Mouse (Mus musculus): Measurements from ENCODE around the gene Atp8b3. TPM values are rescaled to one million over a fixed set of nuclear protein-coding genes. Genes with fewer than 3 reads are reported as not detected.

The Atp8b3 gene
- not detected for total RNA-seq (2023)

GRCm38 (mm10) chr10:80538710-80539394 lies at the start of gene Atp8b3:
Gene Atp8b3, minus strand, starts transcription at chr10:80539124.

GRCm38 (mm10) chr10:80577195-80578130 lies 38.5 kb upstream of the Atp8b3 start, which contains the start of gene Klf16:
Gene Klf16, minus strand, starts transcription at chr10:80577321.

GRCm38 (mm10) chr10:80561116-80561944 lies 22.4 kb upstream of the Atp8b3 start, which contains the start of gene Rexo1:
Gene Rexo1, minus strand, starts transcription at chr10:80561560.

GRCm38 (mm10) chr10:80494732-80495131 lies 44.2 kb downstream of the Atp8b3 start, which contains the start of gene Onecut3:
Gene Onecut3, plus strand, starts transcription at chr10:80494835.

Other genes starting within 250 kb of the Atp8b3 start
- 1,000 to 10,000 TPM; 2,823 to 2,836 TPM for gene Rps15, start 246.7 kb downstream of the Atp8b3 start, total RNA-seq (2023)
- under 1 TPM; 0.24 to 0.35 TPM for gene Apc2, start 243.1 kb downstream of the Atp8b3 start, total RNA-seq (2023)
- gene 2310011J03Rik, start 218.6 kb downstream of the Atp8b3 start, total RNA-seq (2023): 10 to 100 TPM; 27.6 to 32.1 TPM
- 1 to 10 TPM; 1.0 to 1.1 TPM for gene Pcsk4, start 209.6 kb downstream of the Atp8b3 start, total RNA-seq (2023)
- under 1 TPM in 1 of 2 experiments, not detected in 1; 0.26 TPM for gene Reep6, start 209.2 kb downstream of the Atp8b3 start, total RNA-seq (2023)
- gene Adamtsl5, start 190.7 kb downstream of the Atp8b3 start, total RNA-seq (2023): not detected
- gene Plk5, start 182.7 kb downstream of the Atp8b3 start, total RNA-seq (2023): not detected
- 1 to 10 TPM; 8.4 to 9.4 TPM for gene Mex3d, start 151.5 kb downstream of the Atp8b3 start, total RNA-seq (2023)
- gene Mbd3, start 139.6 kb downstream of the Atp8b3 start, total RNA-seq (2023): 100 to 1,000 TPM in 1 of 2 experiments, 10 to 100 TPM in 1; 99.8 to 108 TPM
- gene Uqcr11, start 132.3 kb downstream of the Atp8b3 start, total RNA-seq (2023): 10 to 100 TPM; 69.0 to 71.6 TPM
- 100 to 1,000 TPM; 202 to 212 TPM for gene Tcf3, start 105.5 kb downstream of the Atp8b3 start, total RNA-seq (2023)
- not detected for gene Onecut3, start 44.3 kb downstream of the Atp8b3 start, total RNA-seq (2023)
- gene Rexo1, start 22.4 kb upstream of the Atp8b3 start, total RNA-seq (2023): 100 to 1,000 TPM; 117 to 120 TPM
- 10 to 100 TPM; 32.4 to 32.5 TPM for gene Klf16, start 38.2 kb upstream of the Atp8b3 start, total RNA-seq (2023)
- 100 to 1,000 TPM; 111 to 117 TPM for gene Abhd17a, start 51.2 kb upstream of the Atp8b3 start, total RNA-seq (2023)
- 10 to 100 TPM; 54.1 to 64.9 TPM for gene Scamp4, start 63.7 kb upstream of the Atp8b3 start, total RNA-seq (2023)
- 10 to 100 TPM in 1 of 2 experiments, 1 to 10 TPM in 1; 6.4 to 13.3 TPM for gene Adat3, start 63.8 kb upstream of the Atp8b3 start, total RNA-seq (2023)
- 10 to 100 TPM in 1 of 2 experiments, 1 to 10 TPM in 1; 9.1 to 10.4 TPM for gene Gm49322, start 66.9 kb upstream of the Atp8b3 start, total RNA-seq (2023)
- gene Csnk1g2, start 83.7 kb upstream of the Atp8b3 start, total RNA-seq (2023): 100 to 1,000 TPM; 203 to 222 TPM
- 10 to 100 TPM; 32.1 to 40.9 TPM for gene Btbd2, start 117.9 kb upstream of the Atp8b3 start, total RNA-seq (2023)
- 100 to 1,000 TPM; 441 to 463 TPM for gene Mknk2, start 139.0 kb upstream of the Atp8b3 start, total RNA-seq (2023)
- gene Mob3a, start 162.9 kb upstream of the Atp8b3 start, total RNA-seq (2023): 100 to 1,000 TPM; 123 to 146 TPM
- gene Izumo4, start 163.1 kb upstream of the Atp8b3 start, total RNA-seq (2023): 10 to 100 TPM; 45.0 to 50.1 TPM
- 100 to 1,000 TPM; 148 to 163 TPM for gene Ap3d1, start 203.1 kb upstream of the Atp8b3 start, total RNA-seq (2023)
- 10 to 100 TPM; 68.5 to 68.9 TPM for gene Dot1l, start 216.1 kb upstream of the Atp8b3 start, total RNA-seq (2023)